Mouse (Mus musculus): ENCODE results near the gene Olfr812. TPM values are rescaled to one million over a fixed set of nuclear protein-coding genes. Genes with fewer than 3 reads are reported as not detected.
"Not testable (repeated sequence)": the region's sequence is repeated elsewhere in the genome, so short reads cannot be mapped to it uniquely, and the experiment has no call there.

Gene Olfr812
- total RNA-seq (2022) = not detected

DNA sequence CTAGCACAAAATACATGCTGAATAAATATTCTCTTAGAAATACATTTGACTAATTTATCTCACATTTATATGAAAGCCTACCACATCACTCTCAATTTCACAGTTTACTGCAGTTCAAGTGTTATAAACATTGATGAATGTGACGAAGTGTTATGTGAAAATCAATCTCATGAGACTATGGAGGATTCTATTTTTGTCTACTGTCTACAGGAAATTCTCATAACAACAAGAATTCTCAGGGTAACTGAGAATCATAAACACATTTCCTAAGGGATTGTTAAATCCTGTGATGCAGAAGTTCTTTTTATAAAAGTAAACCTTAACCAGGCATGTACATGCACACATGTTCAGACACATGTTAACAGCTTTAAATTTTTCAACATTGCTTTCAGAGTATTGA is at the start of gene Olfr812:
Gene Olfr812, minus strand, starts transcription at position 101 of the 400 bp plus-strand sequence.
- DNase-seq = no peak

DNA sequence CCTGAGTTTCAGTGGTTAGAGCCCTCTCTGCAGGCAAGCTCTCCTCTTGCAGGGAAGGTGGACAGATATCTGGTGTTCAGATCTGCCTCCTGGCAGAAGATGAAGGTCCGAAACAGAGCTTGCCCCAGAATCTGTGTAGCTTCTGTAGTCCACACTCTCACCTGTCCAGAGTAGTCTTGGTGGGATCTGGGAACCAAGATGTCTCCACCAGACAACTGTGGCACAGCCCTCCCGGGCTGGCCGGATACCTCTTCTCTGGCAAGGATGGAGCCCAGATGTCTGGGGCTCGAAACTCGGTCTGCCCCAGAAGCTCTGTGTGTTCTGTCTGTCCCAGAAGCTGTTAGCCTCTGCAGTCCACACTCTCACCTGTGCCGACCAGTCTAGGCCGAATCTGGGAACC is 40.0 kb upstream of the Olfr812 start:
- no peak for DNase-seq

GRCm38 (mm10) chr10:129885496-129885895 is 39.6 kb upstream of the Olfr812 start:
- DNase-seq = not testable (repeated sequence)

DNA sequence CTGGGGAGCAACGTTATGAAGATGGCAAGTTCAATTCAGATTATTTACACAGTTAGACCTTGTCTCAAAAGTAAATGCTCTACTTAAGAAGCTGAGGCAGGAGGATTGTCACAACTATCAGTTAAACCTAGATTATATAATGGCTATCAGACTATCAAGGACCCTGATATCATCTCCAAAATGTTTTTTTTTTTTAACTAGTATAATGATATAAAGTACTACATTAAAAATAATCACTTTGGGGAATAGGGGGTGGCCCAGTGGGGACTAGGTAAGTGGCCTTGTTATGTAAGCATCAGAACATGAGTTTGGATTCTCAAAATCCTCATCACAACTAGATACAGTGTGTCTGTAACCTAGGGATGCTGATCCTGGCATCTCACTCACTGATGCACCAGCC is 33.9 kb upstream of the Olfr812 start, which contains the start of gene Olfr814:
Gene Olfr814, minus strand, starts transcription at position 101 of the 400 bp plus-strand sequence.
- not testable (repeated sequence) for DNase-seq

- no peak for DNase-seq
Measured at GRCm38 (mm10) chr10:129855067-129855466, 9.2 kb upstream of the Olfr812 start, which contains the start of gene Olfr813. Olfr813 (plus strand) TSS chr10:129855367.

DNA sequence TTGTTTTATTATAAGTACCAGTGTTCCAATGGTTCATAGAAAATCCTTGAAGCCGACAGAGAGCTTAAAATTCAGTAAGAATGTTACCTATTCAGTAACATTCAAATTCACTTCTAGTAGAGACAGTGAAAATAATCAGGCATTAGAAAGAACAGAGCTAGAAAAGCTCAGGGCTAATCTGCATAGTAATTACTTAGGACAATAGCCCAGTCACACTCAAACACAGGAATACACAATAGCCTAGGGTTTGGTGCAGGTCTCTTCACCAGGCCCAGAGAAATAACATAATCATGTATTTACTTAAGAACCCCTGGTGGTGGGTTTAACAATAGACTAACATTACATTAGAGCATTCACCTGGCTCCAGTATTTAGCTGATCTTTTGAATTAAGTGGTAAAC is 1.4 kb upstream of the Olfr812 start:
- no peak for DNase-seq

DNA sequence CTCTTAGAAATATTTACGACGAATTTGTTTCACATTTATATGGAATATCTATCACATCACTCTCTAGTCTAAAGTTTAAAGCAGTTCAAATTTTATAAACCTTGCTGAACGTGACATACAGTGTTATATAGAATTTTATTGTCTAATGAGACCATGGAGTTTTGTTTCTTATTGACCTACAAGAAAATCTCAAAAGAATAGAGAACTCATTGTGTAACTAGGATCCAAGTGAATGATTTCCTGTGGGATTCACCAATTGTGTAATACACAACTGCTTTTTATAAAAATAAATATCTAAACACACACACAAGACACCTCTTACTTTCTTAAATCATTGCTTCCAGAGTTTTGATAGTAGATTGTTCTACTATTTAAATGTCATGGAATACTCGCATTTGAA is 41.6 kb downstream of the Olfr812 start, which contains the start of gene Olfr811:
Gene Olfr811, minus strand, starts transcription at position 101 of the 400 bp plus-strand sequence.
- no peak for DNase-seq

DNA sequence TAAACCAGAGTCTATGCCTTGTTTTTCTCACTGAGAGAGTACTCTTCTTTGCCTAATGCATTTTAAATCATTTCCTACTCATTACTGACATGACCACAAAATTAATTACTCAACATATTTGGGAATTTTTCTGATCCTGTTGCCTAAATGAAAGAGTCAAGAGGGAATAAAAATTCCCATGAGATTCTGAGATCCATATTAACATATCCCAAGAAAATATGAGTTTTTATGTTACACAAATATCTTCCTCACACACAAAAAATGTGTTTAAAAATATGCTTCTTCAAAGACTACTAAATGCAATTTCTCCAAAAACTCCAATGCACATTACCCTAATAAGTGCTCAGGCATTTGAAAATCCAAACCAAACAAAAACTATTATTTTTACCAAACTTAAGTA is 51.1 kb downstream of the Olfr812 start, which contains the start of gene Olfr810:
Gene Olfr810, minus strand, starts transcription at position 101 of the 400 bp plus-strand sequence.
- DNase-seq = no peak

Other genes with a start within 250 kb of the Olfr812 start
- not detected for gene Olfr796, start 233.5 kb downstream of the Olfr812 start, total RNA-seq (2022)
- gene Olfr798, start 218.2 kb downstream of the Olfr812 start, total RNA-seq (2022) = not detected
- not detected for gene Olfr799, start 208.6 kb downstream of the Olfr812 start, total RNA-seq (2022)
- not detected for gene Olfr800, start 188.4 kb downstream of the Olfr812 start, total RNA-seq (2022)
- not detected for gene Olfr801, start 172.2 kb downstream of the Olfr812 start, total RNA-seq (2022)
- not detected for gene Olfr802, start 157.9 kb downstream of the Olfr812 start, total RNA-seq (2022)
- not detected for gene Olfr803, start 151.8 kb downstream of the Olfr812 start, total RNA-seq (2022)
- not detected for gene Olfr804, start 142.9 kb downstream of the Olfr812 start, total RNA-seq (2022)
- gene Olfr805, start 116.7 kb downstream of the Olfr812 start, total RNA-seq (2022) = not detected
- not detected for gene Olfr806, start 104.2 kb downstream of the Olfr812 start, total RNA-seq (2022)
- not detected for gene Olfr807, start 88.3 kb downstream of the Olfr812 start, total RNA-seq (2022)
- not detected for gene Olfr808, start 80.6 kb downstream of the Olfr812 start, total RNA-seq (2022)
- not detected for gene Olfr809, start 71.5 kb downstream of the Olfr812 start, total RNA-seq (2022)
- gene Olfr810, start 51.2 kb downstream of the Olfr812 start, total RNA-seq (2022) = not detected
- not detected for gene Olfr811, start 41.7 kb downstream of the Olfr812 start, total RNA-seq (2022)
- not detected for gene Olfr813, start 9.3 kb upstream of the Olfr812 start, total RNA-seq (2022)
- not detected for gene Olfr814, start 33.8 kb upstream of the Olfr812 start, total RNA-seq (2022)
- gene Olfr815, start 59.8 kb upstream of the Olfr812 start, total RNA-seq (2022) = under 1 TPM in 1 of 4 experiments, not detected in 3; 0.32 TPM
- gene Olfr816, start 69.5 kb upstream of the Olfr812 start, total RNA-seq (2022) = not detected
- gene Olfr818, start 103.0 kb upstream of the Olfr812 start, total RNA-seq (2022) = not detected
- gene Olfr819, start 121.2 kb upstream of the Olfr812 start, total RNA-seq (2022) = not detected
- not detected for gene Olfr247, start 130.0 kb upstream of the Olfr812 start, total RNA-seq (2022)
- gene Gm10310, start 139.0 kb upstream of the Olfr812 start, total RNA-seq (2022) = not detected
- not detected for gene Olfr820, start 166.5 kb upstream of the Olfr812 start, total RNA-seq (2022)
- not detected for gene Olfr821, start 184.3 kb upstream of the Olfr812 start, total RNA-seq (2022)
- not detected for gene Olfr822, start 225.1 kb upstream of the Olfr812 start, total RNA-seq (2022)

Measured in adrenal gland, adult 8-10 months (tissue).